9 mouse cellular contexts compared by ENCODE assay signal in genomic region chr4:142057529-142058216, GRCm38 (mm10). TPM values are rescaled to one million over a fixed set of nuclear protein-coding genes. Genes with fewer than 3 reads are reported as not detected.
DNase-seq lines count a peak whose midpoint lies in the region; ATAC-seq and TF ChIP-seq lines count a peak whose summit lies in the region.
"Had no signal": no experiment of that assay in that cellular context is flagged by ENCODE, and none has a peak within 500 bp of the region (broad histone marks: within the 10 kb centered on the region; RNA-seq: fewer than 3 reads in every experiment).

No protein-coding gene starts in this region.

- no peak for TF ChIP-seq CTCF in E14TG2a.4 (conservative IDR thresholded peaks at IDR 0.05; ENCODE audit: low read length)

- no peaks in the 10 kb centered on the region for H3K27me3 ChIP-seq in E14TG2a.4 (ENCODE audit: insufficient read depth, low read length)
- H3K27me3 ChIP-seq in forebrain, embryonic 14.5 days (replicated peaks; ENCODE audit: control insufficient read depth, insufficient read depth, low read length), result no peaks in the 10 kb centered on the region

- H3K4me2 ChIP-seq in forebrain, embryonic 14.5 days (ENCODE audit: low read length), result no peak overlapping the region
- H3K4me2 ChIP-seq: lung, embryonic 14.5 days had no signal

- H3K4me3 ChIP-seq in E14TG2a.4 (replicated peaks; ENCODE audit: low read length), result peak overlapping the region; percentile 64
- H3K4me3 ChIP-seq in forebrain, embryonic 14.5 days (ENCODE audit: low read depth, low read length), result no peak overlapping the region

- no peak overlapping the region for H3K9ac ChIP-seq in forebrain, embryonic 14.5 days (ENCODE audit: low read length)
- H3K9ac ChIP-seq: lung, embryonic 14.5 days had no signal

- peak; percentile 49 for ATAC-seq in forebrain, embryonic 14.5 days

- 61% methylated on average over 22 of the region's 22 CpGs for WGBS in forebrain, embryonic 14.5 days

- H3K36me3 ChIP-seq in E14TG2a.4 (ENCODE audit: insufficient read depth, low read length), result peaks cover 11% of the 10 kb centered on the region
- no peaks in the 10 kb centered on the region for H3K36me3 ChIP-seq in forebrain, embryonic 14.5 days (ENCODE audit: control insufficient read depth, insufficient read depth, low read length)

- DNase-seq in cerebellum, adult 18-20 months, result peak; percentile 60 to 62
- no peak for DNase-seq in cerebellum, adult 11 months
- DNase-seq in forebrain, embryonic 14.5 days (ENCODE audit: low spot score), result peak; percentile 39
- DNase-seq in left cerebral cortex, adult 11 months (ENCODE audit: low spot score), result peak; percentile 44
- no peak for DNase-seq in adrenal gland, postnatal 25 days
- DNase-seq in thymus, postnatal 4 days, result no peak
- no peak for DNase-seq in ovary, adult 18-20 months (ENCODE audit: low spot score)
- DNase-seq: lung, embryonic 14.5 days had no signal

- 0 out of 2 replicates have a peak overlapping the region, but pooled peaks have one; percentile 21 for H3K27ac ChIP-seq in forebrain, embryonic 14.5 days (ENCODE audit: low read depth, low read length)

- H3K4me1 ChIP-seq in E14TG2a.4 (replicated peaks; ENCODE audit: low read depth, low read length), result peaks cover 90% of the 10 kb centered on the region
- H3K4me1 ChIP-seq in forebrain, embryonic 14.5 days (ENCODE audit: control insufficient read depth, insufficient read depth, low read length), result no peaks in the 10 kb centered on the region

- no peaks in the 10 kb centered on the region for H3K9me3 ChIP-seq in E14TG2a.4 (ENCODE audit: low read length)
- no peaks in the 10 kb centered on the region for H3K9me3 ChIP-seq in forebrain, embryonic 14.5 days (replicated peaks; ENCODE audit: control insufficient read depth, low read length)

RNA-seq across cellular contexts. Expression of gene Tmem51, which starts 26.4 kb away (rescaled TPM):
- 6.2 and 6.5 TPM in 2 replicates for polyA plus RNA-seq in forebrain, embryonic 14.5 days (2014; fragmentation: Nextera tagmentation; extraction: Ambion mirVana)
- total RNA-seq in adrenal gland, postnatal 25 days (2021), result 1.8 and 5.2 TPM in 2 replicates

RNA-seq across cellular contexts. Expression of gene Fhad1, which starts 42.8 kb away (rescaled TPM):
- 1.3 and 2.2 TPM in 2 replicates for polyA plus RNA-seq in forebrain, embryonic 14.5 days (2014; fragmentation: Nextera tagmentation; extraction: Ambion mirVana)
- 0.91 TPM in 1 of 2 replicates, not detected in the other for total RNA-seq in adrenal gland, postnatal 25 days (2021)

Comparison
In these comparisons a context has a peak if more than half of its experiments do, and no peak if none do; other contexts are left out.
1. DNase-seq: peak in cerebellum, adult 18-20 months (2 of 2), forebrain, embryonic 14.5 days (single experiment) and left cerebral cortex, adult 11 months (single experiment); none in cerebellum, adult 11 months (single experiment), adrenal gland, postnatal 25 days (single experiment), thymus, postnatal 4 days (single experiment) and ovary, adult 18-20 months (single experiment).